Mouse (Mus musculus) monocyte, adult 5-6 weeks (primary cell): ENCODE measurements around the gene Cat. TPM values are rescaled to one million over a fixed set of nuclear protein-coding genes. Genes with fewer than 3 reads are reported as not detected.

Experiments
- ATAC-seq: fragments of 153-309, 156-312 bp; replicated peaks from 2 replicates; pipeline ENCODE4 v1.8.0; 2017; ENCODE audit warnings: mild to moderate bottlenecking; ENCODE audit not compliant: low TSS enrichment, insufficient number of reproducible peaks, severe bottlenecking, poor library complexity, low FRiP score
- total RNA-seq: library from RNA; stranded (forward); fragments of 200-1000, 200-491, 200-594 nt; gene quantifications from 3 replicates; pipeline ENCODE4 v1.2.3, GENCODE M21; 2017

Cat gene
- total RNA-seq, 1 experiment from 2014 or later: 82.4 TPM

DNA sequence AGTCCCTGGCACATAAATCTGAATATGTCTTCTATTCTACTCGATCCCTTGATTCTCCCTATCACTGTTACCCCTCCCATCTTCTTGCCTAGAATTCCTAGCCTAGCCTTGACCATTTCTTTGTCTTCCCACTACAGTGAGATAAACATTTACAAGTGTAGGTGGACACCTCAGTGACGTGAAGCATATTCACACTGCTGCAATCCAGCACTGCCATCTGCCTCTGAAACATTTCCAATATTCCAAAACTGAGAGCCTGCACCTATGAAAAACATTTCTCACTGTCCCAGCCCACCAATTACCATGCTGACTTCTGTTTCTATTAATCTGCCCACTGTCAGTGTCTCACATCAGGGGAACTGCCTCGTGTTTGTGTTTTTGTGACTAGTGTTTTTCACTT lies 78.7 kb downstream of the Cat start:
- ATAC-seq: no peak

Other genes with a start within 250 kb of the Cat start
- gene Ehf, start 181.9 kb downstream of the Cat start, total RNA-seq: 1.1 TPM in 1 of 3 replicates, not detected in the others
- gene Elf5, start 73.5 kb downstream of the Cat start, total RNA-seq: not detected in 3 replicates
- gene Abtb2, start 81.2 kb upstream of the Cat start, total RNA-seq: 6.0 to 16.5 TPM (median 9.1 TPM) in 3 replicates